Mouse (Mus musculus) urinary bladder, postnatal 25 days (tissue): ENCODE results near the gene Tex14.

Source experiments
- DNase-seq: peaks from one replicate; pipeline ENCODE4 v3.0.0; 2022; ENCODE audit warnings: low spot score

Tex14 gene

GRCm38 (mm10) chr11:87571361-87571950, 166.6 kb downstream of the Tex14 start:
- DNase-seq = no peak

- no peak for DNase-seq
Measured at GRCm38 (mm10) chr11:87573751-87574150, 168.9 kb downstream of the Tex14 start.

DNA sequence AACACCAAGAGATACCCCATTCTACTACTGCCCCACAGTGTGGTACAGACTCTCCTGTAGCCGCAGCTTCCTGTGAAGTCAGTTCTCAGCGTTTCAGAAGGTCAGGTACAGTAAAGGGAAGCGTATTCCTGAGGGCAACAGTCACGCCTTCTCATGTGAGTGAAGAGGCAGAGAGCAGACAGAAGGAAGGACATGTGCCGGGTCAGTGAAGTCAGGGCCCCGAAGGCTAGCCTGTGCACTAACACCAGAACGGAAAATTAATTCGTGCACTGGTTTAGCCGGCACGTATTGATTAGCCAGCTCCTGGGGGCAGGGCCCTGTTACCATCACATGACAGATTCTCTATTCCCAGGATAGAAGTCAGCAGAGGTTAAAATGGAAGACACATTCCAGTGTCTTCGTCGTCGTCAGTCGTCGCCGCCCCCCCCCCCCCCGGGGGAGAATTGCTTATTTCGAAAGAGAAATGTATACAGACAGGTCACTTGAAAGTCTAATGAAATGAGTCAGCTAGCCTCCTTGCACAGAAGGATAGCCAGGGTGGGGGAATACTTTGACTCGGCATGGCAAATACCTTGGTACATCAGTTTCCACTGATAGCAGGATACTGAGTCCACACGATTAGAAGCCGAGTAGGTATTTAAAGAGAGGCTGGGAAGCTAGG, 169.8 kb downstream of the Tex14 start:
- no peak for DNase-seq

DNA sequence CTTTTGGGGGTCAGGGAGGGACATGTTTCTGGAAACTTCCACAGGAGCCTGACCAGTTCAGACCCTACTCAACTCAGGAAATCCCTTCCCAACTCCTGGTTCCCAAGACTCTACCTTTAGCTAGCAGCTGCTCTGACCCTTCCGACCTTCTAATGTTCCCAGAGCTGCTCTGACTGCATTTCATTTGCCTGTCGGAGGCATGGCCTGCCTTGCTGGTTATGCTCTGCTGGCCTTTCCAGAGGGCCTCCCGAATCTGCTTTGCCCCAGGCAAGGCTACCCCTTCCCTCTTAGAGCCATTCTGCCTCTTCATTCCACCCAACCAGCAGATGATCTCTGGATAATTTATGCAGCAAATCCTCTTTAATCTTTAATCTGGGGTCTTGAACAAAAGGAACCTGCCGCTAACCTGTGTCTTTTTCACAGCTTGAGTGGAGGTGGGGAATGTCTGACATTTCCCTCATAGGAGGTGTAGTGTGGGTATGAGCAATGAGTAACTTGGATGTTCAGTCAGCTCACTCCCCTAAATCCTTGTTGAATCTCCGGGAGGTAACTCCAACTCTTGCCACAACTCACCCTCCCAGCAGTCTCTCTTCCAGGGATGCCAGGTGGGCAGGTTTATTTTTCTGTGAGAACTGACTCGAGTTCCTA, 172.9 kb downstream of the Tex14 start:
- DNase-seq = no peak

- DNase-seq = no peak
Measured at GRCm38 (mm10) chr11:87578249-87578962, 173.5 kb downstream of the Tex14 start.

DNA sequence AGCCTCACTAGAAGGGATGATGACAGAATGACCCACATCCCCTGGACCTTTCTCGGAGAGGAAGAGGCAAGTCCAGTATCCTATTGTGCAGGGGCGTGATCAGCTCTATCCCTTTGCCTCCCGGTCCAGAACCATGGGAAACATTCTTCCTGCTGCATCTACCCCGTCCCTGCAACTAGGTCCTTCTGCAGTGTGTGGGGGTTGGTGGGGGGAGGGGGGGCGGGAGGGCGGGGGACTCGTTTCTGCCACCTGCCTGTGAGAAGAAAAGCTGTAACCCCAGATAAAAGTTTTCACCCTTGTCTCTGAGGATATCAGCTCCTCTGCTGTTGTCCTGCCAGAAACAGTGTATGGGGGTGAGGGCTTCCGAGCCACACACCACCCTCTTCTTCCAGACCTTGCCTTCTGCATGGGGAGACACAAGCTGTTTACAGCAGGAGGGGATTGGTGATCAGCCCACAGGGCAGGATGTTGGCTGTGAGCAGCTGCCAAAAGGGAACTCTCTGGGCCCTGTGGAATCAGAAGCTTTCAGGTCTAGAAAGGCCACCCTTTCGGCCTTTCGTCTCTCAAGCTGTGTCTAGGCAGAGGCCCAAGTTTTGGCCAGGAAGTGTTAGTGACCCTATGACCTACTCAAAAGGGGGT, 174.2 kb downstream of the Tex14 start:
- DNase-seq = no peak

GRCm38 (mm10) chr11:87579713-87580112, 174.8 kb downstream of the Tex14 start:
- no peak for DNase-seq

DNA sequence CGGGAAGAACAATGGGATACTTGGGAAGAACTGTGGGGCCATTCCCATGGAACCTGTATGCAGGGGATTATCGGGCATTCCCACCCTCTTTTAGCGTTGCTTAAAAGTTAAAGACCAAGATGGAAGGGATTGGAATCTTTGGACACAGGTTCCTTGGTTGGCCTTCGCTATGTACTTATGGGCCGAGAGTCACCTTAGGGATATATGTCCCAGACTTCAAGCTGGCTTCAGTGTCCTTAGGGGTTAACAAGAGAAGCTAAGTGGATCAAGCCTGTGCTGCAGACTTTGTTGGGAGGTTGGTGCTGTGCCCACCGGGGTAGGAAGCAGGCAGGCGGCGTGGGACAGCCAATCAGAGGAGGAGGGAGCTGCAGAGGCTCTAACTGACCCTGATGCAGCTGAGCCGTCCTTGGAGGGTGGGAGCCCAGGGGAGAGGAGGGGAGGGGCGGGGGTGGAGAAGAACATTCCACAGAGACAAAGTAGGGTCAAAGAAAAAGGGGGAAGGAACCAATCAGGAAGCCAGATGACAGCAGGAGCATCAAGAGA, 175.7 kb downstream of the Tex14 start:
- DNase-seq = no peak

GRCm38 (mm10) chr11:87581161-87581865, 176.4 kb downstream of the Tex14 start:
- no peak for DNase-seq

- DNase-seq = no peak
Measured at GRCm38 (mm10) chr11:87581933-87582710, 177.3 kb downstream of the Tex14 start.

GRCm38 (mm10) chr11:87583291-87584034, 178.6 kb downstream of the Tex14 start:
- no peak for DNase-seq

GRCm38 (mm10) chr11:87584711-87585505, 180.0 kb downstream of the Tex14 start:
- DNase-seq = no peak

DNA sequence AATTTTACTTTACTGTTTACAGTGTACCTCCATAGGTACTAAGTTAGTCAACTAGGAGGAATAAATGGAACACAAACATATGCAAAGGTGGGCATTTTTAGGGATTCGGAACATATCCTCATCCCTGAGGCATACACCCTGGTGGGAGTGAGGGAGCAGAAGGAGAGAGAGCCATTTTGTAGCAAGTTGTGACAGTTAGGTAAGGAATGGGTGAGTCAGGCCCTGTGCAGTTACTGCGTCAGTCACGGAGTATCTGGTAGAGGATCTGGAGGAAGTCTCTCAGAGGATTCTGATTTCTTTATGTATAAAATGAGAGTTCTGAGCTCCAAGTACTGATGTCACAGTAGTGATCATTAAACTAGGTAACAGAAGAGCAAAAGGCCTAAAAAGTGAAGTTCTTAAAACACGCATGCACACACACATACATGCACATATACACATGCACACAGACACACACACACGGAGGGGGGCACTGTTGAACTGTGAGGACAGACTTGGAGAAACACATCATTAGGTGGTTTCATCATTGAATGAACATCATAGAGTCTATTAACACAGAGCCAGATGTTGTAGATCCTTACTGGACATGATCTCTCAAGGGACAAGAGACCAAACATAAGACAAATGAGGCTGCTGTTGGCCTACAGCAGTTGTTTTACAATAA, 182.5 kb downstream of the Tex14 start:
- DNase-seq = no peak

DNA sequence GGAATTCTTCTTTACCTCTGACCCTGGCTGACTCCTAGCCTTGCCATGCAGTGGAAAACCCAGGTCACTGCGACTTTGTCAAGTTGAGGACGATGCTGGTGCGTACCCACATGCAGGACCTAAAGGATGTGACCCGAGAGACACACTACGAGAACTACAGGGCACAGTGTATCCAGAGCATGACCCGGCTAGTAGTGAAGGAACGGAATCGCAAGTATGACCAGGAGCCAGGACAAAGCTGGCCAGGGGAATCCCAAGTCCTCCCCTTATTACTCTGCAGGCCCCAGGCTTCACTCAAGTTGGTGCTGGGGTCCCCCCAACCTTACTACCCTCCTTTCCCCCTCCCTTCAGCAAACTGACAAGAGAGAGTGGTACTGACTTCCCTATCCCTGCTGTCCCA, 184.7 kb downstream of the Tex14 start:
- DNase-seq = no peak

DNA sequence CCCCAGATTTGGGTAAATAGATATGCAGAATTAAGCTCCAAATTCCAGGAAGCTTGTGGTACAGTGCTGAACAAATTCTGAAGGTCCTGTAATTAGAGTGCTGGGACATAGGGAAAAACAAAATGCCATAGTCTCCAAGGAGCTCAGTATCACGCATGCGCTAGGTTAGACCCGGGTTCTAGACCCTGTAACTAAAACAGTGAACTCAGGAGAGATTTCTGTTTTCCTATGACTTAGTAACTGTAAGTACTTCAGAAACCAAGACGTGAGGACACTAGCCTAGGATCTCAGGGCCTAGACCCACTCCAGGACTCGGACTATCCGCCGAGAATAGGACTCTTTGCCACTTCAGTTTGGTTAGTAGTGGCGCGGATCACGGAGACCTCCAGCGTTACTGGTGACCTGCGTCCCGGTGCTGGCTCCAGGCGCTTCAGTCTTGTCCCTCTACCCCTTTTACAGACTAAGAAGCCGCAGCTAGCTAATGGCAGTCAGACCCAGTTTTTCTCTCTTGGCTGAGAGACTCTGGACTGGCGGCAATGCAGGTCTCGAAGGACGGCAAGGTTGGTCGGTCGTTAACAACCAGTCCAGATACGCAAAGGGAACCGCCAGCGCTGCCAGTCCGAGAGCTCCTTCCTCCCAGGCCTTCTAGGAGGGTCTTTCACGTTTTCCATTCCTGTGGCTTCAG, 186.1 kb downstream of the Tex14 start:
- DNase-seq = no peak

GRCm38 (mm10) chr11:87591526-87592353, 186.9 kb downstream of the Tex14 start, which contains the start of gene Mtmr4:
Gene Mtmr4, plus strand, starts transcription at chr11:87592162.
- peak; percentile 90 for DNase-seq

- no peak for DNase-seq
Measured at GRCm38 (mm10) chr11:87592354-87592695, 187.5 kb downstream of the Tex14 start.
